Mouse (Mus musculus) ovary, adult 10 weeks (tissue): Measurements from ENCODE around the gene Nefh. TPM values are rescaled to one million over a fixed set of nuclear protein-coding genes. Genes with fewer than 3 reads are reported as not detected.

Experiments
- polyA plus RNA-seq: library from polyadenylated mRNA; stranded (reverse); fragments of 350-450 nt; fragmentation: Illumina TruSeq; extraction: RNeasy Lipid Tissue Mini Kit (QIAGEN cat#74804); gene quantifications from one replicate; pipeline ENCODE4 v1.2.3, GENCODE M21; 2014

Gene Nefh
- 0.20 TPM for polyA plus RNA-seq

DNA sequence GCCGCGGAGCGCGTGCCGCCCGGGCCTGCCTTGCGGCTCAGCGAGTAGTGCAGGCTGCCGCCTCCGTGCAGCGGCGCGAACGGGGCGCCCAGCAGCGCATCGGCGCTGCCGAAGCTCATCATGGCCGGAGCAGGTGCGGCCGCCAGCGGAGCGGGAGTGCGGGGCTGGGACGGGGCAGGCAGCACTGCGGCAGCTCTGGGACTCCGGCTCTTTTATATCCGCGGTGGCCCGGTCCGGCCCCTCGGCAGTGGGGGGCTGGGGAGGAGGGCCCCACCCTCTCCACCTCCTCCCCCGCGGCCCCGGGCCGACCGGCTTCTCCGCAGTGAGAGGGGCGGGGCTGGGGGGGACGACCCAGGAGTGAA, at the start of gene Nefh:
Gene Nefh, minus strand, starts transcription at position 252 of the 362 bp plus-strand sequence.

DNA sequence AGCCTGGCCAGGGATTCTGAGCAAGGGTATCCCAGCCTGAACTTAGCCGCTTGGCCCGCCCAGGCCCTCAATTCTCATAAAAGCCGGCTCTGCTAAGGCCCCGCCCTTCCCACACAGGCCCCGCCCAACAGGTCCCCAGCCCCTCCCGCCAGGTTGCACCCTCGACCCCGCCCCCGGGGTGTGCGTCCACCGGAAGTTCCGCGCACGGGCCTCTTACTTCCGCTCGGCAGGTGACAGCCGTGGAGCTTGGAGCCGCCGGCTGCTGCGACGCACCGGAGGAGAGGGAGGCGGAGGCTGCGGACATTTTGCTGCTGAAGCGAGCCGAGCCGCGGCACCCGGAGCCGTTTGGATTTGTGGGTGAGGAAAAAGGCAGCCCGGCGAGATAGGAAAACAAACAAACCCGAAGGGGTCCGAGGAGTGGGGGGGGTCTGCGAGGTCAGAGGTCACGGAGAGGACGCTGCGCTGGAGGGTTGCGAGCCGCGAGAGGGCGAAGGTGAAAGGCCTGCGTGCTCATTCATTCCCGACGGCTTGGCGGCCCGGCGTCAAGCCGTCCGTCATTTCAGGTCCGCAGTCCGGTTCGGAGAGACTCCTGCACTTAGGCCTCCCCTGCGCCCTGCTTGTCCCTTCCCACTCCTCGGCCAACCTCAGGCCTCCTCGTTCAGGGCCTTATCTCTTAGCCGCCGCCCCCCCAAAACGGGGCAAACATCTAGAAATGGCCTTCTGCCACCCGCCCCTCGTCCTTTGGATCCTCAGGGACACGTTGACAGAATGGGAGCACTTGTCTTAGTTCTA, 39.0 kb upstream of the Nefh start, which contains the start of gene Ap1b1:
Gene Ap1b1, plus strand, starts transcription at position 130 of the 792 bp plus-strand sequence.

DNA sequence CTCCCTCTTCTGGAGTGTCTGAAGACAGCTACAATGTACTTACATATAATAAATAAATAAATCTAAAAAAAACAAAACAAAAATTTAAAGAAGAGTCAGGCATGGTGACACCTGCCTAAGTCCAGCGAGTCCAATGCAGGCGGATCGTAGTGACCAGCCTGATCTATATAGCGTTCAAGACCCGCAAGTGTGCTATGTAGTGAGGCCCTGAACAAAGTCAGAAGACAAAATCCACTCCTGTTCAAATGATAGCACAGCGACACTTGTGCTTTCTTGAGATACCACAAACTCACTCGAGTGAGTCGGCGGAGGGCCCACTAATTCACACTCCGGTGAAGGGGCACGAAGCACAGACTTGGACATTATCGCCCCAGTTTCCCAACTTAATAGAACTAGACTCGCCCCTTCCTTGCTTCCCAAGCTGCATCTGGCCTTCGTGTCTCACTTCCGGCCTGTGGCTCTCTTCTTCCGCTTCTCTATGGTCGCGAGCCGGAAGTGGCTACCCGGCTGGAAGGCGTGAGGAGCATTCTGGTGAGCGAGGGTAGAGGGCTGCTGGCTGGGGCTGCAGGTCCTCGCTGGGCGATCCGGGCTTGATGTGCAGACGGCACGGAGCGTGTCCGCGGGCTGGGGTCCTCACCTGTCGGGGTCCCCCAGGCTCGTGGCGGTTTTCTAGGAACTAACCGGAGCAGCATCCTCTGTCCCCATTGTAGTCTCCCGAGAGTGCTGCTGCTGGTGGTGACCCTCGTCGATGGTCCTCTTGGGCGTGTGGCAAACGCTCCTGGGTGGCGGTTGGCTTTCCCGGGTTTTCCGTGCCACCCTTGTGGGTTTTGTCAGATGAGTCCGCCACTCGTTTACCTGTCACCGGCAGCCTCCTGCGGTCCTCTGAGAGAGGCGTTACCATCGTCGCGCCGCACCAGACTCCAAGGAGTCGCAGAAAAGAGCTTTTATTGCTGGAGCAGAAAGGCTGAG, 52.7 kb downstream of the Nefh start, which contains the start of gene Thoc5:
Gene Thoc5, plus strand, starts transcription at position 473 of the 969 bp plus-strand sequence.

Other genes starting within 250 kb of the Nefh start
- gene Uqcr10, start 243.7 kb downstream of the Nefh start, polyA plus RNA-seq = 6.6 TPM
- not detected for gene Zmat5, start 243.4 kb downstream of the Nefh start, polyA plus RNA-seq
- not detected for gene Cabp7, start 201.3 kb downstream of the Nefh start, polyA plus RNA-seq
- 106 TPM for gene Nf2, start 98.5 kb downstream of the Nefh start, polyA plus RNA-seq
- gene Nipsnap1, start 74.1 kb downstream of the Nefh start, polyA plus RNA-seq = 26.4 TPM
- gene Thoc5, start 52.7 kb downstream of the Nefh start, polyA plus RNA-seq = 6.7 TPM
- gene Ap1b1, start 38.8 kb upstream of the Nefh start, polyA plus RNA-seq = 48.5 TPM
- gene Rasl10a, start 110.1 kb upstream of the Nefh start, polyA plus RNA-seq = 20.1 TPM
- gene Gas2l1, start 117.3 kb upstream of the Nefh start, polyA plus RNA-seq = 2.5 TPM
- gene Rhbdd3, start 150.9 kb upstream of the Nefh start, polyA plus RNA-seq = 0.80 TPM
- gene Ewsr1, start 151.2 kb upstream of the Nefh start, polyA plus RNA-seq = 214 TPM
- not detected for gene Emid1, start 204.2 kb upstream of the Nefh start, polyA plus RNA-seq